ENCODE assay signal across 21 mouse cellular contexts in the genomic region with DNA sequence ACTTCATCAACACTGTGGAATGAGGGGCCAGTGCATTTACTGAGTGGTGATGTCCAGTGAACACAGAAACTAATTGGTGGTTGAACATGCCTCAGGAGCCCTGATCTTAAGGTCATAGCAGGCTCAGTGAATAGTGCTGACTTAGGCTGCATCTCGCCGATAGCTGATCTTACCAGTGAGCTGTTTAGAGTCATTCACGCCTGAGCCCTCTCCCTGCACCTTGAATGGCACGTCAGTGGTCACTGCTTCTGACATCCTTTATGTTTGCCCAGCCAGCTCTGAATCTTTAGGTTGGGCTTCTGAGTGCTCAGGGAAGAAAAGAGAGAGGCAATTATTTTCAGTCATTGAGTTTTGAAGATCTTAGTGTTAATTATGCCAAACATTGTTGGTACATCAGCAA.
DNase-seq lines count a peak whose midpoint lies in the region; ATAC-seq and TF ChIP-seq lines count a peak whose summit lies in the region.
"Had no signal": no experiment of that assay in that cellular context is flagged by ENCODE, and none has a peak within 500 bp of the region (broad histone marks: within the 10 kb centered on the region; RNA-seq: fewer than 3 reads in every experiment).

No protein-coding gene starts in this region.

- DNase-seq in embryo, embryonic 10 days (ENCODE audit: low spot score): peak; percentile 72
- DNase-seq in embryo, embryonic 9.5 days (ENCODE audit: extremely low spot score): no peak
- no peak for DNase-seq in heart, adult 2 months
- peak; percentile 84 for DNase-seq in Muller cell, postnatal 12 days (ENCODE audit: inconsistent ontology term)
- DNase-seq: adrenal gland, postnatal 10 days; cerebellum, adult 9-10 months; kidney, adult 11 months; kidney, postnatal 10 days; lung, embryonic 14.5 days; thymus, adult 2 months; thymus, postnatal 4 days had no signal

- H3K9me3 ChIP-seq in heart, embryonic 12.5 days (replicated peaks): no peaks in the 10 kb centered on the region
- H3K9me3 ChIP-seq in embryonic facial prominence, embryonic 12.5 days: no peaks in the 10 kb centered on the region
- no peaks in the 10 kb centered on the region for H3K9me3 ChIP-seq in neural tube, embryonic 15.5 days (replicated peaks)
- no peaks in the 10 kb centered on the region for H3K9me3 ChIP-seq in kidney, embryonic 15.5 days (replicated peaks)
- H3K9me3 ChIP-seq: hindbrain, embryonic 13.5 days; midbrain, embryonic 15.5 days had no signal

- no peak overlapping the region for H3K9ac ChIP-seq in heart, embryonic 12.5 days
- no peak overlapping the region for H3K9ac ChIP-seq in heart, adult 2 months (ENCODE audit: low read depth, low read length)
- no peak overlapping the region for H3K9ac ChIP-seq in embryonic facial prominence, embryonic 12.5 days
- H3K9ac ChIP-seq in neural tube, embryonic 15.5 days (replicated peaks): no peak overlapping the region
- H3K9ac ChIP-seq in kidney, embryonic 15.5 days: no peak overlapping the region
- H3K9ac ChIP-seq: hindbrain, embryonic 13.5 days; liver, embryonic 14.5 days; lung, embryonic 14.5 days; midbrain, embryonic 15.5 days had no signal

- no peaks in the 10 kb centered on the region for H3K36me3 ChIP-seq in heart, embryonic 12.5 days
- H3K36me3 ChIP-seq in heart, adult 2 months (ENCODE audit: control insufficient read depth, insufficient read depth, low read length): no peaks in the 10 kb centered on the region
- H3K36me3 ChIP-seq in embryonic facial prominence, embryonic 12.5 days: no peaks in the 10 kb centered on the region
- no peaks in the 10 kb centered on the region for H3K36me3 ChIP-seq in neural tube, embryonic 15.5 days
- no peaks in the 10 kb centered on the region for H3K36me3 ChIP-seq in kidney, embryonic 15.5 days
- H3K36me3 ChIP-seq: hindbrain, embryonic 13.5 days; midbrain, embryonic 15.5 days had no signal

- no peak for ATAC-seq in heart, embryonic 12.5 days (ENCODE audit: insufficient number of reproducible peaks, low FRiP score)
- ATAC-seq in embryonic facial prominence, embryonic 12.5 days (ENCODE audit: insufficient number of reproducible peaks, insufficient read depth, low FRiP score, low TSS enrichment): 0 out of 2 replicates have a peak, but pooled peaks have one; percentile 10
- no peak for ATAC-seq in neural tube, embryonic 15.5 days (ENCODE audit: low FRiP score)
- ATAC-seq in kidney, embryonic 15.5 days (replicated peaks; ENCODE audit: low FRiP score): no peak
- ATAC-seq: midbrain, embryonic 15.5 days had no signal

- H3K27me3 ChIP-seq in heart, embryonic 12.5 days (replicated peaks): no peaks in the 10 kb centered on the region
- H3K27me3 ChIP-seq in heart, adult 2 months (ENCODE audit: control insufficient read depth, insufficient read depth, low read length): no peaks in the 10 kb centered on the region
- no peaks in the 10 kb centered on the region for H3K27me3 ChIP-seq in embryonic facial prominence, embryonic 12.5 days
- H3K27me3 ChIP-seq in neural tube, embryonic 15.5 days (replicated peaks): no peaks in the 10 kb centered on the region
- no peaks in the 10 kb centered on the region for H3K27me3 ChIP-seq in kidney, embryonic 15.5 days
- H3K27me3 ChIP-seq: midbrain, embryonic 15.5 days had no signal

- intact Hi-C loops in heart, adult 2 months (cut with DNase I): no loop called here

- TF ChIP-seq POLR2A in heart, adult 2 months (IDR thresholded peaks at IDR 0.05; ENCODE audit: insufficient read depth, low read depth, low read length): no peak

- no peak overlapping the region for H3K4me3 ChIP-seq in heart, embryonic 12.5 days
- no peak overlapping the region for H3K4me3 ChIP-seq in heart, adult 2 months
- H3K4me3 ChIP-seq in embryonic facial prominence, embryonic 12.5 days: no peak overlapping the region
- H3K4me3 ChIP-seq in neural tube, embryonic 15.5 days (replicated peaks): no peak overlapping the region
- H3K4me3 ChIP-seq in kidney, embryonic 15.5 days (replicated peaks): no peak overlapping the region
- H3K4me3 ChIP-seq: hindbrain, embryonic 13.5 days; left cerebral cortex, adult 2 months; midbrain, embryonic 15.5 days; myocyte had no signal

- TF ChIP-seq EP300 in heart, adult 2 months (IDR thresholded peaks at IDR 0.05; ENCODE audit: insufficient read depth, low read depth, low read length): no peak

- WGBS in heart, embryonic 12.5 days: 22% methylated on average over 4 of the region's 4 CpGs
- WGBS in heart, adult 2 months: 68% methylated on average over 4 of the region's 4 CpGs
- 38% methylated on average over 4 of the region's 4 CpGs for WGBS in embryonic facial prominence, embryonic 12.5 days
- WGBS in neural tube, embryonic 15.5 days: 29% methylated on average over 4 of the region's 4 CpGs
- 42% methylated on average over 4 of the region's 4 CpGs for WGBS in kidney, embryonic 15.5 days

- no peak for TF ChIP-seq CTCF in heart, adult 2 months (IDR thresholded peaks at IDR 0.05)

- H3K27ac ChIP-seq in heart, embryonic 12.5 days (ENCODE audit: poor library complexity, severe bottlenecking): no peak overlapping the region
- H3K27ac ChIP-seq in heart, adult 2 months: no peak overlapping the region
- H3K27ac ChIP-seq in embryonic facial prominence, embryonic 12.5 days: no peak overlapping the region
- no peak overlapping the region for H3K27ac ChIP-seq in neural tube, embryonic 15.5 days (replicated peaks)
- no peak overlapping the region for H3K27ac ChIP-seq in kidney, embryonic 15.5 days
- H3K27ac ChIP-seq: hindbrain, embryonic 13.5 days; left cerebral cortex, adult 2 months; liver, embryonic 14.5 days; midbrain, embryonic 15.5 days; stomach, postnatal 0 days had no signal

- H3K4me2 ChIP-seq in heart, embryonic 12.5 days: peak overlapping the region; percentile 23
- H3K4me2 ChIP-seq in embryonic facial prominence, embryonic 12.5 days (replicated peaks): no peak overlapping the region
- H3K4me2 ChIP-seq in neural tube, embryonic 15.5 days: no peak overlapping the region
- no peak overlapping the region for H3K4me2 ChIP-seq in kidney, embryonic 15.5 days
- H3K4me2 ChIP-seq: hindbrain, embryonic 13.5 days; lung, embryonic 14.5 days; midbrain, embryonic 15.5 days had no signal

- H3K4me1 ChIP-seq in heart, embryonic 12.5 days (replicated peaks): peaks cover 20% of the 10 kb centered on the region
- no peaks in the 10 kb centered on the region; the same call in 1 of the 2 replicates for H3K4me1 ChIP-seq in heart, adult 2 months (ENCODE audit: control insufficient read depth, insufficient read depth, low read length)
- H3K4me1 ChIP-seq in embryonic facial prominence, embryonic 12.5 days: peaks cover 7% of the 10 kb centered on the region; the same call in 1 of the 2 replicates
- no peaks in the 10 kb centered on the region for H3K4me1 ChIP-seq in neural tube, embryonic 15.5 days
- no peaks in the 10 kb centered on the region for H3K4me1 ChIP-seq in kidney, embryonic 15.5 days
- H3K4me1 ChIP-seq: midbrain, embryonic 15.5 days had no signal

- H3K79me2 ChIP-seq in heart, adult 2 months (replicated peaks; ENCODE audit: control insufficient read depth, insufficient read depth, low read length): no peaks in the 10 kb centered on the region

Comparison
In these comparisons a context has a peak if more than half of its experiments do, and no peak if none do; other contexts are left out.
1. DNase-seq: peak in embryo, embryonic 10 days (single experiment) and Muller cell, postnatal 12 days (single experiment); none in embryo, embryonic 9.5 days (single experiment) and heart, adult 2 months (0 of 2).